Mouse (Mus musculus) regulatory T cell (primary cell): ENCODE results near the gene Irx1.

Source experiments
- in situ Hi-C: fragments of 300-600 bp; cut with MboI, MseI; formaldehyde crosslinking; loops from one replicate; pipeline ENCODE4 v1.15.1; 2025; ENCODE audit warnings: high pct_unique_total_duplicates

The Irx1 gene

GRCm38 (mm10) chr13:71963356-71964351, at the start of gene Irx1:
Gene Irx1 (minus strand): TSS chr13:71963723.
- in situ Hi-C loops: no loop called here

GRCm38 (mm10) chr13:71979932-71980655, 16.6 kb upstream of the Irx1 start:
- in situ Hi-C loops: no loop called here

DNA sequence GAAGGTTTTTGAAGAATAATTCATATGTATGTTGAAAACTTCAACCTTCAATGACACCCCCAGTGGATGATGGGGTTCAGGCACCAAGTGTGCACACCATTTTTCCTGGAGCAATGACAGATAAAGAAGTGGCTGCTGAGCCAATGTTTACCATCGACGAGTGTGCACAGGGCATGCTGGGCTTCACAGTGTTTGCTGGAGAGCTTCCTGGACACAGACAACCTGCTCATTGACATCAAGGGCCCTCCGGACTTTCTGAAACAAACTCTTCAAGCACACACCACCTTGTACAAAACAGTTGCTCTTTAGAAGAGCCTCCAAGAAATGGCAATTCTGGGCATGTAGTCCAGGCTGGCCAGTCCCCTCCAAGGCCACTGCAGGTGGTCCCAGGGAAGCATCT, 12.2 kb upstream of the Irx1 start:
- in situ Hi-C loops: no loop called here

DNA sequence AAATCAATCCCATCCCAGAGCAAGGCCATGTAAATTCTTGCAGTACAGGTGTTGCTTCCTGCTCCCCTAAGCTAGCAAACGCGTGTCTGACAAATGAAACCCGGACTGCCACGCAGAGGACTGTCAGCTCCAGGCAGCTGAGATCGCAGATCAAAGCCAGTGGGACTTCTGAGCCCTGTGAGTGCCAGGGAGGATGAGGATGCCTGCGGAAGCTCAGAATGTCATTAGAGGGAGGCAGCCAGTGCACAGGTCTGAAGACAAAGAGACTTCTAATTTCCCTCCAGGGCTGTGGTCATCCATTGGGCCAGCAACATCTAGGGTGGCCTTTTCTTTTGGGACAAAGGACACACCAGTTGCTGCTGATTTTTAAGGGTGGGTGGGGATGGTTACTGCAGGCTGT, 4.8 kb upstream of the Irx1 start:
- in situ Hi-C loops: loop anchor here (5.0 kb wide), 1 partner anchor 954 kb away; no protein-coding TSS in a partner anchor

- in situ Hi-C loops: loop anchor here (5.0 kb wide), 1 partner anchor 955 kb away; no protein-coding TSS in a partner anchor
Measured at GRCm38 (mm10) chr13:71967341-71968250, 4.1 kb upstream of the Irx1 start.

- in situ Hi-C loops: loop anchor here (5.0 kb wide), 1 partner anchor 956 kb away; no protein-coding TSS in a partner anchor
Measured at GRCm38 (mm10) chr13:71966631-71967030, 3.1 kb upstream of the Irx1 start.

GRCm38 (mm10) chr13:71964366-71964765, 843 bp upstream of the Irx1 start:
- in situ Hi-C loops: no loop called here

- in situ Hi-C loops: no loop called here
Measured at GRCm38 (mm10) chr13:71962661-71963355, 715 bp downstream of the Irx1 start.

DNA sequence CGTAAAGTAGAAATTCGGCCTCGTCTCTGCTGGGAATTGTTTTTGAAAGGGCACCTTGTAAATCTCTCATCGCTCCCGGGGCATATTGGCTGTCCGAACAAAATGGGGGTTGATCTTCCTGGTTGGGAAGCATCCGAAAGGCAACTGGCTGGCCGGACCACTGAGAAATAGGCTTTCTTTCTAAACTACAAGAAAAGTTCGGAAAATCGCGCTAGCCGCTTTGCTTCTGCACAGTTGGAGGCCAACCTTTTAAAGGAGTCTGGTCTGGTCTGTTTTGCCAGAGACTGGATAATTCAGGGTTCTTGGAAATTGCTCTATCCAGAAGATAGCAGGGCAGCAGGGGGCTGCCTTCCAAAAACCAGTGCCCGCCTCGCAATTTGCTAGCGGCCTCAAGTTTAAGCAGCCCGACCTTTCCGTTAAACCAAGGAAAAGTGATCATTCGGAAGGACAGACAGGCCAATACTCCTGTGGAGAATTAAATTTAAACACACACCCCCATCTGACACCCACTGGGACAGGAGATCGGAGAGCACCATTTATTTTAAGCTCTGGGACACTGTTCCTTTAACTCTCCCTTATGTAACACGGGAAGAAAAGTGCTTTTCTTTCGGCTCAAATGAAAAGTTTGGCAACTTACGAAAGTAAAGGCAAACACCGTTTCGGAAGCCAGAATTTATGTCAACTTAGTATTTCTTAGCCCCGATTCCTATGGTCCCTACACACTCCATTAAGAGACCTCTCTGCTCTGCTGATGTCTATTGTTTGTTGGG, 1.4 kb downstream of the Irx1 start:
- in situ Hi-C loops: no loop called here

- in situ Hi-C loops: no loop called here
Measured at GRCm38 (mm10) chr13:71960846-71961735, 2.4 kb downstream of the Irx1 start.

DNA sequence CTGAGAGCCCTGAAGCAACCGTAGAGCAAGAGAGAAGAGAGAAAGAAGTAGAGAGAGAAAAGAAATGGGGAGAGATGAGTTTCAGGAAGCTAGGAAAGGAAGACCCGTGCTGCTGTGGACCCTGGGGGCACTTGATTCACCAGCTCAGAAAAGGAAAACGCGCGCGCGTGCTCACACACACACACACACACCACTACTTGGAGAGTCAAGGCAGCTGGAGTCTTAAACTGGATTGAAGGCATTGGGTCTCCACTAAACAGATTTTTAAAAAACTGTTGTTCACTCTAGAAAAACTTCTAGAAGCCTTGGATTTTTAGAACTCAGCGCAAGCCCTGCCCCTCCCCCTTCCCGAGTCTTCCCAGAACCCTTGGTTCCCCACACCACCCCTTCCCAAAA, 3.2 kb downstream of the Irx1 start:
- in situ Hi-C loops: no loop called here

DNA sequence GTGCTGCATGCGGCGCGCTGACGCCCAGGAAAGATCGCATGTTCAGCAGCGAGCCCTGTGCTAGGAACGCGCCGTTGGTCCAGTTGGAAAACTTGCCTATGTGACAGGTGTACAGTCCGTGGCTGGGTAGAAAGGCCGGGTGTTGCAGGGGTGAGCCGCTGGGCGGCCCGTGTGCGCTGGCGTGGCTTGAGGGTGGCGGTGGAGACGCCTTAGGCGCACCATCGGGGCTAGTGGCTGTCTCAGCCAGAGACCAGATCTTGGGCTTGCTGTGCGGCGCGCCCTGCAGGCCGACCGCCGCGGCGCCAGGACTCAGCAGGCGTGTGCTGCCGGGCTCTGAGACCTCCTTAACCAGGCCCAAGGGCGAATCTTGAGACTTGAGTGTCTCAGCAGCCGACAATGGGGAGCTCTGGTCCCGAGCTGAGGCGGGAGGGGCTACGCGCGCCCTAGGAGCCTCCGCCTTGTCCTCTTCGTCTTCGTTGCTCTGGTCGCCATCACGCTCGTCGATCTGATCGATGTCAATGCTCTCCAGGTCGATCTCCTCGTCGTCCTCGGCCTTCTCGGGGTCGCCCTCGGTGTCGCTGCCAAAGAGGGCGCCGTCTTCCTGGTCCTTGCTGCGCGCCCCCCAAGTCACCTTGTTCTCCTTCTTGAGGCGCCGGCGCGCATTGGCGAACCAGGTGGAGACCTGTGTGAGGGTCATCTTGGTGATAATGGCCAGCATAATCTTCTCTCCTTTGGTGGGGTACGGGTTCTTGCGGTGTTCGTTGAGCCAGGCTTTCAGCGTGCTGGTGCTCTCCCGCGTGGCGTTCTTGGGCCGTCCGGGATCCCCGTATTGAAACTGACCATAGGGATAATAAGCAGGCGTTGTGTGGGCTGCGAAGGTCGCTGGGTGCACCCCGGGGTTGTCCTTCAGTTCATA, 3.9 kb downstream of the Irx1 start:
- in situ Hi-C loops: no loop called here

DNA sequence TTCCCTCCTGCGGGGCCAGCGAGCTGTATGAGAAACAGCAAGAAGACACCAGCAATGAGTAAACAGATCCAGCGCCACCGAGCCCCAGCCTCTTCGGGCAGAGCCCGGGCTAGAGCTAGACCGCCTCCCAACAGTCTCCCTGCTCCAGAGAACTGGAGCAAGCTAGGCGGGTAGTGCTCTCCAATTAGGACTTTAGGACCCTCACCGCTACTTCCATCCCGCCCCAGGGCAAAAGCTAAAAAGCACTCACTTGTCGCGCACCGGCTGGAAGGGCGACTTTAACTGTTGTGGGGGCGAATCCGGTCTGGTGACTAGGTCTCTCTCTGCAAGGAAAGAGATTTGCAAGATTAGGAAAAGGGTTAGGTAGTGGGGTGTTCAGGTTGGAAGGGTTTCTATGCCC, 4.9 kb downstream of the Irx1 start:
- in situ Hi-C loops: no loop called here

- in situ Hi-C loops: no loop called here
Measured at GRCm38 (mm10) chr13:71957811-71958351, 5.6 kb downstream of the Irx1 start.

GRCm38 (mm10) chr13:71957147-71957546, 6.4 kb downstream of the Irx1 start:
- in situ Hi-C loops: no loop called here

- in situ Hi-C loops: no loop called here
Measured at GRCm38 (mm10) chr13:71956481-71956880, 7.0 kb downstream of the Irx1 start.

DNA sequence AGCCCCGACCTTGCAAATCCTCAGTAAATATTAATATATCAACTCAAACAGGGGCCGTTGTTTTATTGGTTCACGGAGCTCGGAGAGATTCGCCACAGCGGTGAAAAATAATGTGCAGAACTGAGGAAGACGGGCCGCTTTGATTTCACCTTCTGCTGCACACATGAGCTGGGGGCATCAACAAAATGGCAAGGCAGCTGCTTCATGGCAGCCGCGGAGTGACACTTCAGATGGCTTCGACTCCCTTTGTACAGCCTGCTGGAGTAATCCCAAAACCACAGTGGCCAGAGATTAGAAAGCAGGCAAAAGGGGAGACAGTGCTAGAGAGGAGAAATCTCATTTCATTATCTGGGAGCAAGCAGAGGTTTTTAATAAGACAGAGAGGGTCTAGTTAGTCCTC, 11.6 kb downstream of the Irx1 start:
- in situ Hi-C loops: no loop called here

GRCm38 (mm10) chr13:71949859-71950258, 13.7 kb downstream of the Irx1 start:
- in situ Hi-C loops: no loop called here
